Mouse (Mus musculus): ENCODE data around the gene Rasgrp4. TPM values are rescaled to one million over a fixed set of nuclear protein-coding genes. Genes with fewer than 3 reads are reported as not detected.
A peak's percentile ranks its signal among the peaks of the same experiment; 100 is the strongest.

The Rasgrp4 gene
- total and polyA plus RNA-seq, 2 experiments from 2014 or later: 0.79 to 2.2 TPM

DNA sequence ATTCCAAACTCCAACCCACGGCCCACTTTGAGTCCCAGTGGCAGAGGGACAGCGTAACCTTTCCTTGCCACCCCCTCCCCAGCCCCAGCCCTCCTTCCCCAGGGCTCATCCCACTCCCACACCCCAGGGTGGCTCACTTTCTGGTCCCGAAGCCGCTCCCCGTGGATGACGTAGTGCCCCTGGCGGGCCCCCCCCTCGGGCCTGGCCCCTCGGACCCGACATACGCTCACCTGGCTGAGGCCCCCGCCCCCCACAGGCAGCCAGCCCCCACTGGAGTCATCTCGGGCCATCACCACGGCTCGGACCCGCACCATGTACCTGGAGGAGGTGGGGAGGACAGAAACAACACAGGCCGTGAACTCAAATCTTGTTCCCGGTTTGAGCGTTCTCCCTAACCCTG lies 33.0 kb downstream of the Rasgrp4 start:
- no peak for DNase-seq (ENCODE audit: low spot score)
- Histone ChIP-seq H3K27ac (ENCODE audit: low read depth, low read length) (peak overlapping the region; percentile 89; the same call in 1 of the 2 replicates), H3K4me3 (ENCODE audit: low read depth, low read length) (peak overlapping the region; percentile 77), H3K36me3 (ENCODE audit: insufficient read depth, low read length) (peaks cover 15% of the 10 kb centered on the region), H3K4me1 (ENCODE audit: insufficient read depth, low read length) (peaks cover 11% of the 10 kb centered on the region; the same call in 1 of the 2 replicates), H3K9ac (replicated peaks; ENCODE audit: low read length, poor library complexity, severe bottlenecking) (peak overlapping the region; percentile 86; the same call in 1 of the 2 replicates), H3K4me2 (ENCODE audit: low read depth, low read length, poor library complexity, severe bottlenecking) (peak overlapping the region; percentile 71), H3K9me3 (ENCODE audit: low read length) (no peaks in the 10 kb centered on the region), H3K27me3 (ENCODE audit: insufficient read depth, low read length) (peaks cover 11% of the 10 kb centered on the region)
- WGBS: 15% methylated on average over 19 of the region's 19 CpGs
- no peak for ATAC-seq (ENCODE audit: low FRiP score)
- TF ChIP-seq CTCF (IDR thresholded peaks at IDR 0.05): no peak

DNA sequence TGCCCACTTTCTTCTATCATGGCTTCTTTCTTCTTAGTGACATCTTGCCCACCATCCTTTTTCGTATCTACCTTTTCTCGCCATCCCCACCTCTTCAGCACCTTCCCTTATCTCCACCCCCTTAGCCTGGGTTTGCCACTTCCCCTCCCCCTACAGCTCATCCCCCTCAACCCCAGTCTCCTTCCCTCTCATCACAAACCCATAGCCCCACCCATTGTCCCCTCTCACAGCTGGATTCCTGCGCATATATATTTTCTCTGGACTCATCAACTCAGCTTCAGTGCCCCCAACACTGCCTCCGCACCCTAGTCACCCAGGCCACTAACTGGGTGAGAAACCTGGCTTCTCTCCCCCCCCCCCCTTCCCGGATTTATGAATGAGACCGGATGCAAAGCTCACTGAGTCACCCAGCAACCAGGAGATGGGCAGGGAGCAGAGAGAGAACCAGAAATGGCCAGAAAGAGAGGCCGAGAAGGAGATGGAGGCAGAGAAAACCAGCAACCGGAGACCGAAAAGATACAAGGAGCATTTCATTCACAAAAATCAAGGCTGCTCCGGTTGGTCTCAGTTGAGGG lies 33.6 kb downstream of the Rasgrp4 start:
- no peak for ATAC-seq (ENCODE audit: low FRiP score)
- TF ChIP-seq CTCF (IDR thresholded peaks at IDR 0.05): no peak
- Histone ChIP-seq H3K9ac (replicated peaks; ENCODE audit: low read length, poor library complexity, severe bottlenecking) (peak overlapping the region; percentile 86), H3K4me3 (ENCODE audit: low read depth, low read length) (peak overlapping the region; percentile 77), H3K27me3 (ENCODE audit: insufficient read depth, low read length) (peaks cover 17% of the 10 kb centered on the region), H3K9me3 (ENCODE audit: low read length) (no peaks in the 10 kb centered on the region), H3K27ac (ENCODE audit: low read depth, low read length) (peak overlapping the region; percentile 89), H3K4me1 (ENCODE audit: insufficient read depth, low read length) (peaks cover 11% of the 10 kb centered on the region; the same call in 1 of the 2 replicates), H3K4me2 (ENCODE audit: low read depth, low read length, poor library complexity, severe bottlenecking) (peak overlapping the region; percentile 71), H3K36me3 (ENCODE audit: insufficient read depth, low read length) (peaks cover 19% of the 10 kb centered on the region)
- WGBS: 1% methylated on average over 10 of the region's 10 CpGs
- no peak for DNase-seq (ENCODE audit: low spot score)

GRCm38 (mm10) chr7:29168791-29169230 lies 34.2 kb downstream of the Rasgrp4 start:
- peak; percentile 19 for TF ChIP-seq CTCF (IDR thresholded peaks at IDR 0.05)

GRCm38 (mm10) chr7:29169231-29170065 lies 34.8 kb downstream of the Rasgrp4 start:
- peaks cover 11% of the 10 kb centered on the region; the same call in 1 of the 2 replicates for H3K4me1 ChIP-seq (ENCODE audit: insufficient read depth, low read length)
- H3K9me3 ChIP-seq (ENCODE audit: low read length): no peaks in the 10 kb centered on the region
- peak overlapping the region; percentile 89 for H3K27ac ChIP-seq (ENCODE audit: low read depth, low read length)
- peaks cover 30% of the 10 kb centered on the region for H3K36me3 ChIP-seq (ENCODE audit: insufficient read depth, low read length)
- H3K27me3 ChIP-seq (ENCODE audit: insufficient read depth, low read length): peaks cover 25% of the 10 kb centered on the region
- WGBS: 1% methylated on average over 35 of the region's 39 CpGs
- DNase-seq (ENCODE audit: low spot score): peak; percentile 92
- H3K4me2 ChIP-seq (ENCODE audit: low read depth, low read length, poor library complexity, severe bottlenecking): peak overlapping the region; percentile 71
- peak overlapping the region; percentile 86 for H3K9ac ChIP-seq (replicated peaks; ENCODE audit: low read length, poor library complexity, severe bottlenecking)
- no peak for TF ChIP-seq CTCF (IDR thresholded peaks at IDR 0.05)
- H3K4me3 ChIP-seq (ENCODE audit: low read depth, low read length): peak overlapping the region; percentile 77
- ATAC-seq (ENCODE audit: low FRiP score): peak; percentile 83

More at GRCm38 (mm10) chr7:29168791-29169230, 34.2 kb downstream of the Rasgrp4 start:
- Histone ChIP-seq H3K27ac (ENCODE audit: low read depth, low read length) (peak overlapping the region; percentile 89), H3K9ac (replicated peaks; ENCODE audit: low read length, poor library complexity, severe bottlenecking) (peak overlapping the region; percentile 86), H3K9me3 (ENCODE audit: low read length) (no peaks in the 10 kb centered on the region), H3K4me3 (ENCODE audit: low read depth, low read length) (peak overlapping the region; percentile 77), H3K4me1 (ENCODE audit: insufficient read depth, low read length) (peaks cover 11% of the 10 kb centered on the region; the same call in 1 of the 2 replicates), H3K4me2 (ENCODE audit: low read depth, low read length, poor library complexity, severe bottlenecking) (peak overlapping the region; percentile 71), H3K27me3 (ENCODE audit: insufficient read depth, low read length) (peaks cover 23% of the 10 kb centered on the region), H3K36me3 (ENCODE audit: insufficient read depth, low read length) (peaks cover 25% of the 10 kb centered on the region)
- ATAC-seq (ENCODE audit: low FRiP score) (peak; percentile 11), DNase-seq (ENCODE audit: low spot score) (peak; percentile 62)
- WGBS: 0% methylated on average over 14 of the region's 14 CpGs

DNA sequence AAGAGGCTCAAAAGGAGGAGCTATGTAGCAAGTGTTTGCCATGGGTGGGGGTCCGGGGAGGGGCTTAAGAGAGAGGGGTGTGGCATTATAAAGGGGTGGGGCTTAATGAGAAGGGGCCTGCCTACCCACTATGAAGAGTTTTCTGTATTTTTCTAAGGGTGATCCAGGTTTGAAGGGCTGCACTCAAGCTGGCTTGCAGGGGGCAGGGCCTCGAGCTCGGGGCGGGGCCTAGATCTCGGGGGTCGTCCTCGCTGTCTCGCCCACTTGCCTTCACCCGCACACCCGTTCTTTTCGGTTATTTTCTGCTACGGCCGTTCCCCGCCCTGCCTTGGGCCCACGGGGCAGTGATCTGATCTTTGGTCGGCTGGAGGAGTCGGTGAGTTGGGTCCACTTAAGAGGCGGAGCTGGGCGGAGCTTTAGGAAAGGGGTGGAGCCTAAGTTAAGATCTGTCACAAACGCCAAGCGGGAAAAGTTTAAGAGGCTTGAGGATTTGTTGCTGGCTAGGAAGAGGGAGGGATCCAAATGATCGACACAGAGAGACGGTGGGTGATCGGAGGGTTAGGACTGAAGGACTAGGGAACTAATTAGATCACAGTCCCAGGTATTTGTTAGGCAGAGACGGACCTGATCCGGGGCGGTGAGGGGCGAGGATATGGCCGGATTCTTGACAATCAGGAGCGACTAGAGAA lies 35.6 kb downstream of the Rasgrp4 start, which contains the start of the genes Ggn and Spred3:
Gene Ggn, plus strand, starts transcription at position 145 of the 689 bp plus-strand sequence.
Gene Spred3, minus strand, starts transcription at position 346 of the 689 bp plus-strand sequence.
- no peak for TF ChIP-seq CTCF (IDR thresholded peaks at IDR 0.05)
- H3K4me2 ChIP-seq (ENCODE audit: low read depth, low read length, poor library complexity, severe bottlenecking): peak within 1 kb of the TSS; percentile 71
- peak within 1 kb of the TSS; percentile 86 for H3K9ac ChIP-seq (replicated peaks; ENCODE audit: low read length, poor library complexity, severe bottlenecking)
- ATAC-seq (ENCODE audit: low FRiP score): peak; percentile 65
- peaks cover 11% of the 10 kb centered on the region; the same call in 1 of the 2 replicates for H3K4me1 ChIP-seq (ENCODE audit: insufficient read depth, low read length)
- H3K4me3 ChIP-seq (ENCODE audit: low read depth, low read length): peak within 1 kb of the TSS; percentile 77
- peak within 1 kb of the TSS; percentile 89 for H3K27ac ChIP-seq (ENCODE audit: low read depth, low read length)
- WGBS: 1% methylated on average over 30 of the region's 30 CpGs
- peak; percentile 77 for DNase-seq (ENCODE audit: low spot score)
- H3K36me3 ChIP-seq (ENCODE audit: insufficient read depth, low read length): peaks cover 29% of the 10 kb centered on the region
- no peaks in the 10 kb centered on the region for H3K9me3 ChIP-seq (ENCODE audit: low read length)
- peaks cover 25% of the 10 kb centered on the region for H3K27me3 ChIP-seq (ENCODE audit: insufficient read depth, low read length)

Measured in midbrain, postnatal 0 days (tissue).